Mouse (Mus musculus): ENCODE data around the gene Gfy.
"Not testable (repeated sequence)": the region's sequence is repeated elsewhere in the genome, so short reads cannot be mapped to it uniquely, and the experiment has no call there.

Gfy gene

DNA sequence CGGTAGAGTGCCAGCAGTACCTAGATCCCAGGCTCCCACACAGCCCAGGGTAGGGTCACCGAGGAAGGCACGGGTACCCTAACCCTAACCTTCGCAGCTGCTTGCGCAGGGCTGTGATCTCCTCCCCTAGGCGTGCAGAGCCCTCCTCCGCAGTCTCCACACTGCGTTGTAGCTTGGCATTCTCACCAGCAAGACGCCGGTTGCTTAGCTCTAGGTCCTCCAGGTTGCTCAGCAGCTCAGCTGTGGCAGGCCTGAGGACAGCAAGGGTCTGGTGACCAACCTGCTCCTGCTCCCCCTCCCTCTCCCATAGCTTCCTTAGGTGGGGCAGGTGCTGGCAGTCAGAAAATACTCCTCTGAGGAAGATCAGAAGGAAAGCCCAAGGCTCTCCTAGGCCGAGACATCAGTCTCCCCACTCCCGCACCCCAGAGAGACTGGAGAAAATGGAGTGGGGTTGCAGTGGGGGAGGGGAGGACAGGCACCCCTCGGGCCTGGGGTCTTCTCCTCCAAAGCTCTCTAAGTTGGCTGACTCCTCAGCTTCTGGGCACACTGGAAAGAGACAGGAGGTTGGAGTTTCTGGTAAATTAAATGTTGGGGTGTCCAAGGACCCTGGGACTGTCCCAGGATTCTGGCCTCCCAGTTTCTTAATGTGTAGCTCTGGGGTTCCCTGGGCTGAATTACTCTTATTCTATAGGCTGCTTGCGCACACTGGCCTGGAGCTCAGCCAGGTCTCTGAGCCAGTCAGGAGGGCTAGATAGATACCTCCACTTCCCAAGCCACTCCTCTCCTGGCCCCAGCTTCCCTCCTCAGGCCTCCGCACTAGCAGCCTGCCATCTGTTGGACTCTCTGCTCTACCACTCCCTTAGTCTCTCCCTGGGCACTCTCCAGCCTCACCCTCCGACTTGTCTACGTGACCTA, 14.8 kb upstream of the Gfy start:
- DNase-seq (ENCODE audit: low read depth): no peak

DNA sequence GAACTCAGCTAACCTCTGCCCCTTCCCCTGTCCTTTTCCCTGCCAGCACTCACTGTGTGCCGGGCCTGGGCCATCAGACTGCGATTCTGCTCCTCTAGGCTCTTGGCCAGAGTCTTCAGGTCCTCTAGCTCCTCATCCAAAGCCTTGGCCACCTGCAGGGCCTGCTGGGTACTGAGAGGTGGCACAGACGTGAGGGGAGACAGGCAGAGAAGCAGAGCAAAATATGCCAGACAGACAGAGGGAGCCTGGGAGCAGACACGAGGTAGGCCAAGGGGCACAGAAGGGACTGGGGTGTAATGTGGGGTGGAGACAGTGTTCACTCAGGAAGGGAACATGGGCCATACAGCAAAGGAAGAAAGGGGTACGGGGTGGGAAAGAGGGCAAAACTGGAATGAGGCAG, 14.0 kb upstream of the Gfy start:
- no peak for DNase-seq (ENCODE audit: low read depth)

GRCm38 (mm10) chr7:45192585-45193310, 13.4 kb upstream of the Gfy start:
- no peak for DNase-seq (ENCODE audit: low read depth)

- DNase-seq (ENCODE audit: low read depth): no peak
These were observed 12.5 kb upstream of the Gfy start for GRCm38 (mm10) chr7:45191803-45192363.

GRCm38 (mm10) chr7:45191161-45191560, 11.8 kb upstream of the Gfy start:
- no peak for DNase-seq (ENCODE audit: low read depth)

DNA sequence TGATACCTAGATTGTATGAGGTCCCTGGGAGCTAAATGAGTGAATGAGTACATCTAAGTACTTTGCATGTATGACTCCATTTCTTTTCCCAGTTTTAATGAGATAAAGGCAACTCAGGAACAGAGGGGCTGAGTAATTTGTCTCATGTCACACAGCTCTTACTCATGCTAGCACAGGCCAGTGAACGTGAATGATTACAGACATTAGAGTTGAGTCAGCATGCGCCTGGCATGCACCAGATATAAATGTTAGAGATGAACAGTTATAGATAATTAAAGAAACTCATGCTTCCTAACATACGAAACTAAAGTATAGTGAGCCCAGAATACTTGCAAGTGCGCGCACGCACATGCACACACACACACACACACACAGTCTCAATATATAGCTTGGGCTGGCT, 10.8 kb upstream of the Gfy start:
- DNase-seq (ENCODE audit: low read depth): no peak

GRCm38 (mm10) chr7:45189600-45189999, 10.2 kb upstream of the Gfy start:
- no peak for DNase-seq (ENCODE audit: low read depth)

DNA sequence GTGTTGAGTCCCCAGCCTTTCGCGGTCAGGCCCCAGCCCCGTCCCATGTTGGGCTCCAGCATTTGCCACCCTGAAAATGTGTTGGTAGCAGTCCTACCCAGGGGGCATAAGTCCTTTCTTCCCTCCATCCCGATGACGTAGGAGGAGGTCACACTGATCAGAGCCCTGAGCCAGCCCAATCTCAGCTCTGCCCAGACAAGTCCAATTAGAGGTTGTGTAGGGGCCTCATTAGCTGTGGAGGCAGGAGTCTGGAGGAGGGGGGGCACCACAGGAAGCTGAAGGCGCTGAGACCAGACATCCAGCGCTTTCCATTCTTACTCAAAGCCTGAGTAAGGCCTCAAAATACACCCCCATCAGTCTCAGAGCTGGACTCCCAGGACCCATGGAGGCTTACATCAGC, 6.6 kb upstream of the Gfy start:
- DNase-seq (ENCODE audit: low read depth): no peak

DNA sequence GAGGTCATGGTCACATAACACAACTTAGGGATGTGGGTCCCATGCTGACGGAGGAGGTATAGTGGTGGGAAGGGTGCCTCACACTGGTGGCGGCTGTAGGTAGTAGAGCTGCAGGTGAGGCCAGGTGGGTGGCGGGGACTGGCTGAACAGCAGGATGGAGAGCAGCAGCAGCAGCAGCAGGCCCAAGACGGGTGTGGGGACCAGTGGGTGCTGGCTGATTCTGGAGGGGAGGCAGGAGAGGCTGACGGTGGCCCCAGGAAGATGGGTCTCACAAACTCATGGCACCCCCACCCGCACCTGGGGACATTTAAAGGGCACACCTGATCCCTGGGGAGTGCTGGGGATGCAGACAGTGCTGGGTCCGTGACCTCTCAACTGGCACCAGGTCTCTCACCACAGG, 4.3 kb upstream of the Gfy start:
- DNase-seq (ENCODE audit: low read depth): no peak

GRCm38 (mm10) chr7:45182606-45183005, 3.2 kb upstream of the Gfy start:
- no peak for DNase-seq (ENCODE audit: low read depth)

GRCm38 (mm10) chr7:45182199-45182601, 2.8 kb upstream of the Gfy start:
- DNase-seq (ENCODE audit: low read depth): peak; percentile 75

GRCm38 (mm10) chr7:45181540-45181939, 2.2 kb upstream of the Gfy start:
- no peak for DNase-seq (ENCODE audit: low read depth)

GRCm38 (mm10) chr7:45180896-45181477, 1.6 kb upstream of the Gfy start, which contains the start of gene Pth2:
TSS of gene Pth2 (plus strand) at chr7:45180995.
- DNase-seq (ENCODE audit: low read depth): no peak

DNA sequence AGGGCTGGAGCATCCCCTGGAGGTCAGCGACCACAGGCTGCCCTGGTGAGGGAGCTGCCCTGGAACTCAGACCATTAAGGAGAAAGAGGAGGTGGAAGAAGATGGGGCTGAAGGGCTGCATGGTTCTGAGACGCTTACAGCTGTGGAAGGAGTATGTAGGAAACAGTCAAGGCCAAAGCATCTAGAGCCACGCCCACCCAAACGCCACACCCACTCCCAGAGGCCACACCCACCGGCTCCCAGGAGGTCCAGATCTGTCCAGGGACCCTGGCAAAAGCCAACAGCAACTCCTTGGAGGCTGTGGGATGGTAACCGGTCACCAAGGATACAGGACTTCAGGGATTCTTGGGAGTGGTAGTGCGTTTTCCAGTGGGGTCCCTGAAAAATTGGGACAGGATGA, 819 bp downstream of the Gfy start:
- no peak for DNase-seq (ENCODE audit: low read depth)

- DNase-seq (ENCODE audit: low read depth): no peak
These were observed 3.0 kb downstream of the Gfy start for GRCm38 (mm10) chr7:45176356-45176755.

DNA sequence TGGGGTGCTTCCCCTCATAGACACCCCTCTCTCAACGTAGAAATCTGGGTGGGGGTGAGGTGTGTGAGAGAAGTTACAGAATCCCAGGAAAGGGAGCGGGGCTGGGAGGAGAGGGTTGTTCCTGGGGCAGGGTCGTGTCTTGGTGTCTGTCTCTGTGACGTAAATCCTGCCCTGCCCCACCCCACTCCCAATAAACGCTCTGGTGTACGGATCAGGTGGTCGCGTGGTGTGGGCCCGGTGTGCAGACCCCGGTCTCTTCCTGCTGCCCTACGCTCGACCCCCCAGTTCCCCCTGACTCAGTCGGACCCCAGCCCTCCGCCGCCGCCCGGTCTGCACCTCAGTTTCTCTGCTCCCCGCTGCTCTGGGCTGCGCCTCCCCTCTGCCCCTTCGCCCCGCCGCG, 3.4 kb downstream of the Gfy start:
- DNase-seq (ENCODE audit: low read depth): no peak

GRCm38 (mm10) chr7:45175398-45175797, 4.0 kb downstream of the Gfy start:
- DNase-seq (ENCODE audit: low read depth): no peak

GRCm38 (mm10) chr7:45174567-45175280, 4.6 kb downstream of the Gfy start:
- DNase-seq (ENCODE audit: low read depth): no peak

DNA sequence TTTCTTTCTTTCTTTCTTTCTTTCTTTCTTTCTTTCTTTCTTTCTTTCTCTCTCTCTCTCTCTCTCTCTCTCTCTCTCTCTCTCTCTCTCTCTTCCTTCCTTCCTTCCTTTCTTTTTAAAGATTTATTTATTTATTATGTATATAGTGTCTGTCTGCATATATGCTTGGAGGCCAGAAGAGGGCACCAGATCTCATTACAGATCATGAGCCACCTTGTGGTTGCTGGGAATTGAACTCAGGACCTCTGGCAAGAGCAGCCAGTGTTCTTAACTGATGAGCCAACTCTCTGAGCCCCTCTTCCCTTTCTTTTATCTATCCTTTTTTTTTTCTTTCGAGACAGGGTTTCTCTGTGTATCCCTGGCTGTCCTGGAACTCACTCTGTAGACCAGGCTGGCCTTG, 5.6 kb downstream of the Gfy start:
- DNase-seq (ENCODE audit: low read depth): not testable (repeated sequence)

DNA sequence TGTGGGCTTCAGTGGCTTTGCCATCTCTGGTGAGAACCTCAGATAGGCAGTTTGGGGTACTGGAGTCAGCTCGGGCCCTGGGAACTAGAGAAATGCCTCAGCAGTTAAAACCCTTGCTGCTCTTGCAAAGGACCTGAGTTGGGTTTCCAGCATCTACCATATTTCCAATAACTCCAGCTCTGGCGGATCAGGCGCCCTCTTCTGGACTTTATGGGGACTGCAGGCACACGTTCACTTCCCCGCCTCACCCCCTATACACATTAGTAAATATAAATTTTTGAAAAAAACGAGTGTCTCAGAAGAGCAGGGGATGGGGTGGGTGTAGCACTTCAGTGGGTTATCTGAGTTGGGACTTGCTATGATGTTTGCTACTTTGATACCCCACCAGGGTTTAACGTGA, 6.4 kb downstream of the Gfy start:
- DNase-seq (ENCODE audit: low read depth): no peak

DNA sequence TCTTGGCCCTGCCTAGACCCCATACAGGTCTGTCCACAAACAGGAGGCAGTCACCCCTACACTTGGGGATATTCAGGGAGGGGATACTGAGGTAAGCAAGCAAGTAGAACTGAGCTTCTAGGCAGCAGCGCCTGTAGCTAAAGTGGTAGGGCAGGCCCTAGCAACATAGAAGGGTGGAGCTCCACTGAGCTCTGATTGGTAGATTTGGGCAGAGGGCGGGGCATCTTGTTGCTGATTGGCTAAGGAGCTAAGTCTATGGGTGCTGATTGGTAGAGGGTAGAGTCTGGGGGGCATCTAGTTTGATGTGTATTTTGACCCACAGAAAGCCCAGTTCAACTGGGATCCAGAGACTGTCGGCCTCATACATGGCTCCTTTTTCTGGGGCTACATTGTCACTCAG, 9.9 kb downstream of the Gfy start:
- DNase-seq (ENCODE audit: low read depth): no peak

GRCm38 (mm10) chr7:45168656-45169055, 10.7 kb downstream of the Gfy start:
- no peak for DNase-seq (ENCODE audit: low read depth)
